Mouse (Mus musculus) embryo, embryonic 10 days (tissue): ENCODE measurements at regions not wholly inside any gene's neighbourhood (a gene's known extent, or its start where the extent isn't known, plus 50 kb on each side); places are given as distances from the start of the nearest gene placed in this dataset.

Experiments
- DNase-seq: peaks from one replicate; pipeline ENCODE4 v3.0.0-alpha.2; 2015; ENCODE audit warnings: low spot score

GRCm38 (mm10) chr10:70336741-70337140, 91.8 kb downstream of the Slc16a9 start:
- no peak for DNase-seq

GRCm38 (mm10) chr10:70359421-70359820, 80.9 kb upstream of the Fam13c start:
- DNase-seq: no peak

DNA sequence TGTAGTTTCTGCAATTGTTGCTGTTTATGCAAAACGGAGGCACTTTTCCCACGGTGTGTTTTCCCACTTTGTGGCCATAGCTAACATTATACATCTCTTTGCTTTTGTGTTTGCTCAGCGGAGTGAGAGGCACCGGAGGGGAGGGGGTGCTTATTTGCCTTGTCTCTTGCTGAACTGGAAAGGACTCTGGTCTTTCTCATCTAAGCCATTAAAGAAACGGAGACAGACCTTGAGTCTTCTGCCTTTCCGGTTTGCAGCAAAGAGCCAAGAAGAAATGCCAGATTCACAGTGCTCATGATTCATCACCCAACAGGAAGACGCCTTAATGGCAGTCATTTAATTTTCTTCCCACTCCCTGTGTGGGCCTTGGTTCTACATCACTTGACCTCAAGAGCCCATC, 80.4 kb upstream of the Fam13c start:
- no peak for DNase-seq

GRCm38 (mm10) chr10:70363054-70363453, 77.2 kb upstream of the Fam13c start:
- DNase-seq: no peak

DNA sequence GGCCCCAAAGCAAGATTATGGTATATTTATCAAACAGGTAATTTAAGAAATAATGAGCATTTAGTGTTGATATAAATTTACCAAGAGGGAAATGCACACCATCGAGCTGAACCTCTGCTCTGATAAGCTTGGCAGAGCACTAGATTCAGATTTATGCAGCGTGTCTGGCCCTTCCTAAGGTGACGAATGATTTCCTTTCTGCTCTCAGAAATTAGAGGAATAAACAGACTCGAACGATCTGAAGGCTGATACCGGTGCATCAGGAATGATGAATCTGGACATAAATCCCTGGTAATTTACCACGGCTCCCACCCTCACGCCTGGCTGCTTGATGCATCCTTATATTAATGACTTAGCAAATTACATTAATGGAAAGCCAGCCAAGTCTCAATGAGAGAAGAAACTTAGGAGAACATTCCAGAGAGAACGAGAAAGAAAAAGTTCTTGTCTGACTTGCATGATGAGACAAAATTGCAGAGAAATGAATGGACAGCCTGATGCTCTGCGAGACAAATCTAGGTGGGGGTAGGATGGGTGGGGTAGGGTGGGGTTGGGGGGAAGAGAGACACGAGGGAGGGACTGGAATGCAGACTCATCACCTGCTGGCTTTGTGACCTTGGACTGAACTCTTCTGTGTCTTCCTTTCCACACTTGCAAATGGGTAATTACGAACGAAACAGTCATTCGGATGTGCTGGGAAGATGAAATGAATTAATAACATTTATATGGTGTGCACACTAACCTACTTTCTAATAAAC, 75.9 kb upstream of the Fam13c start:
- peak; percentile 18 for DNase-seq

DNA sequence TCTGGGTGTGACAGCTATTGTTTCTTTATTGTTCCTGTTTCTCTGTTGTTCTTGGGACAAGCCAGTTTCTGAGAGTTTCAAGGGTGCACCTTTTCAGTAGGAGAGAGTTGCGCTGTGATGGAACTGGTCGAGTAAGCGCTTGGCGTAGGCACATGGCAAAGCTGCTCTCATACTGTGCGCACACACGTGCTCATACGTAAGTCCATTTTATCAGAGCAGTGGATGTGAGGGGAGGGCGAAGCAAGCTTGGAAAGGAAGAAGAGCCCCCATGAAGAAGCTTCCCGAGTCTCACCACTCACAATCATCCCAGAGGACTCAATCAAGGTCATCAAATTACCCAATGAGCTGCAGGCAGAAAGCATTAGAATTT, 75.3 kb upstream of the Fam13c start:
- DNase-seq: no peak

- DNase-seq: no peak
Observed at GRCm38 (mm10) chr10:70365504-70365903, 74.8 kb upstream of the Fam13c start.

- DNase-seq: no peak
Observed at GRCm38 (mm10) chr10:70367866-70368265, 72.4 kb upstream of the Fam13c start.

DNA sequence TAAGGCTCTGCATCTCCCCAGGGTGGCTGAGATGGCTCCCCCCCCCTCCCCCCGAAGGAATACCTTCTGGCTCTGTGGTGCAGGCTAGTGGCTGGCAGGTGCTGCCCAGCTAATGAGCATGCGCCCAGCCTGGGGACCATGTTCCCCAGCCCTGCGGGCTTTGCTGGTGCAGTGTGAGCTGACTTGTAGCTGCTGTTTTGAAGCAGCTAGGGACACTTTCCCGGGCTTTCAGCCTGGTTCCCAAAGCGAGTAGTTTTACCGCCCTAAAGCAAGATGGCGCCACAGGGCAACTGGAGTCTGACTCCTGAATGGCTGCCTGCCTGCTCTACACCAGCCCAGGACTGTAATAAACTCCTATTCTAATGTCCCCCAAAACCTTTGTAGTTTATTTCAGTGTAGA, 71.6 kb upstream of the Fam13c start:
- DNase-seq: peak; percentile 79

DNA sequence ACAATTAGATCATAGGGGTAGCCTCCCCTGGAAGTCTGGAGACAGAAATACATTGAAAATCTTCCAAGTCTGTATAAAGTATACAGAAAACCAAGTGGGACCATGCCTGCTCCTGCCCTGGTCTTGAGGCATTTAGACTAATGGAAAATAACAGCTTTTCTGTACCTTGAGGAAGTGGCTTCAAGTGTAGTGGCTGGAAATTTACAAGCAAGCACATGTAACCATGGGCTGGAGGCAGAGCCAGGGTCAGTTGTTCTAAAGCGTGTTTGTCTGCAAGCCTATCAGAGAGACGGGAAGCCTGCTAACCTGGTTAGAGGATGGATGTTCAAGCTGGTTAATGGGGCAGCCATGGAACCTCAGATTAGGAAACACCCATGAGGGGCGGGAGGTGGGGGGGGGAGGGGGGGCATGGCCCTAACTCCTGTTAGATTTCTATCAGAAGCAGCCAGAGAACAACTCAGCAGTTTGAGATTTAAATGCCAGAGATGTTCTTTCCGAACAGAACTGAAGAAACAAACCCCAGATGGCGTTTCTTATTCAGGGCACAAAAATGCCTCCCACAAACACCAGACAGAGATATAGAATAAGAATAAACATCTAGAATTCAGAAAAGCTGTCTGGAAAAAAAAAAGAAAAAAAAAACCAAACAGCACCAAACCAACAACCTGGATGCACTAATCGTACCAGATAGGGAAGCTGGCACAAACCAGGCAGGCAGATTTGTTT, 67.7 kb upstream of the Fam13c start:
- no peak for DNase-seq

DNA sequence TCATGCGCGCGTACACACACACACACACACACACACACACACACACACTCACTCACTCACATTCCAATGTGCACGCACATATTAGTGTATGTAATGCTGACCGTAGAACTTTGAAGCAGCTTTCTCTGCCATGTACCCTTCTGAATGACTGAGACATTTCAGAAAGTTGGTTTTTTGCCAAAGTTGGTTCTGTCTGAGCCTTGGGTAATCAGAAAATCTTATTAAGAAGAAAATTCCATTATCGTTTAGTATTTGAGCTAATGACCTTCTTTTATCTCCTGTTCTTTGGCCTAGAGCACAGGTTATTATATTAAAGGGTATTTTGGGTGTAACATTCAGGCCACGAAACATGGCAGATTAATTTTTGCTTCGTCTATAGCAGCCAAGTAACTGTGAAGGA, 67.1 kb upstream of the Fam13c start:
- no peak for DNase-seq

DNA sequence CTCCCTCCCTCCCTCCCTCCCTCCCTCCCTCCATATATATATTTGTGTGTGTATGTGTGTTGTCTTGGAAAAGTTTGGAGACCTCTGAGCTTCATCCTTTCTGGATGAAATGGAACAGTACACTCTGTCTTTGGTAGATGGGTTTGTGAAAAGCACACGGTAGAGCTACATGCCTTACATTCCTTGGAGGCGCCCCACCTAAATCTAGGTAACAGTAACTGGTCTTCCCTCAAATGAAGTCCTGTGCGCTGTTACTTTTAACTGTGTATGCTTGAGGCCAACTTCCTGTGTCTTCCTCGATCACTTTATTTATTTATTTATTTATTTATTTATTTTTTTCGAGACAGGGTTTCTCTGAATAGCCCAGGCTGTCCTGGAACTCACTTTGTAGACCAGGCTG, 66.4 kb upstream of the Fam13c start:
- DNase-seq: no peak

- DNase-seq: no peak
Observed at GRCm38 (mm10) chr10:70374726-70375125, 65.6 kb upstream of the Fam13c start.

- peak; percentile 48 for DNase-seq
Observed at GRCm38 (mm10) chr10:70380041-70380651, 60.1 kb upstream of the Fam13c start.

- DNase-seq: no peak
Observed at GRCm38 (mm10) chr10:70384689-70385088, 55.6 kb upstream of the Fam13c start.

- DNase-seq: no peak
Observed at GRCm38 (mm10) chr10:70387729-70388128, 52.6 kb upstream of the Fam13c start.
